Mouse (Mus musculus): ENCODE results near the gene Thada.

The Thada gene

GRCm38 (mm10) chr17:84156748-84157742 is 309.0 kb downstream of the Thada start:
- DNase-seq = peak; percentile 17 to 22

GRCm38 (mm10) chr17:84156227-84156573 is 309.8 kb downstream of the Thada start:
- DNase-seq = peak in 1 of 2 experiments; percentile 30

- peak in 1 of 2 experiments; percentile 17 for DNase-seq
Observed at GRCm38 (mm10) chr17:84155516-84156226, 310.3 kb downstream of the Thada start.

- DNase-seq = no peak
Observed at GRCm38 (mm10) chr17:84155029-84155338, 311.0 kb downstream of the Thada start.

- peak; percentile 24 to 26 for DNase-seq
Observed at GRCm38 (mm10) chr17:84154302-84155028, 311.5 kb downstream of the Thada start.

GRCm38 (mm10) chr17:84152976-84153786 is 312.8 kb downstream of the Thada start:
- peak; percentile 7 to 16 for DNase-seq

GRCm38 (mm10) chr17:84152206-84152975 is 313.6 kb downstream of the Thada start:
- DNase-seq = peak; percentile 2 to 11

GRCm38 (mm10) chr17:84151306-84151705 is 314.7 kb downstream of the Thada start:
- DNase-seq = peak in 1 of 2 experiments; percentile 7

- peak in 1 of 2 experiments; percentile 10 for DNase-seq
Observed at GRCm38 (mm10) chr17:84150291-84150690, 315.7 kb downstream of the Thada start.

- peak in 1 of 2 experiments; percentile 10 for DNase-seq
Observed at GRCm38 (mm10) chr17:84149566-84149965, 316.4 kb downstream of the Thada start.

GRCm38 (mm10) chr17:84148499-84149484 is 317.2 kb downstream of the Thada start:
- DNase-seq = peak in 1 of 2 experiments; percentile 19

- DNase-seq = peak in 1 of 2 experiments; percentile 14
Observed at GRCm38 (mm10) chr17:84147183-84148108, 318.6 kb downstream of the Thada start.

GRCm38 (mm10) chr17:84146458-84147182 is 319.4 kb downstream of the Thada start:
- DNase-seq = peak in 1 of 2 experiments; percentile 23

- DNase-seq = peak; percentile 76 to 80
Observed at GRCm38 (mm10) chr17:84145826-84146287, 320.1 kb downstream of the Thada start.

- no peak for DNase-seq
Observed at GRCm38 (mm10) chr17:84144762-84145599, 321.0 kb downstream of the Thada start.

- DNase-seq = no peak
Observed at GRCm38 (mm10) chr17:84144130-84144529, 321.9 kb downstream of the Thada start.

Measured in thymus, postnatal 36 days (tissue).